Mouse (Mus musculus): ENCODE measurements around the gene Scn2b.

- TF ChIP-seq POLR2A (IDR thresholded peaks at IDR 0.05; ENCODE audit: borderline replicate concordance, extremely low read depth, low read depth, low read length) (no peak), CTCF (IDR thresholded peaks at IDR 0.05; ENCODE audit: insufficient read depth, low read length) (no peak)
These were observed 3.4 kb downstream of the Scn2b start for GRCm38 (mm10) chr9:45121001-45121400.

Measured in lung, adult 2 months (tissue).